Mouse (Mus musculus): ENCODE data around the gene Ppp1r9b.
A peak's percentile ranks its signal among the peaks of the same experiment; 100 is the strongest.

Gene Ppp1r9b

GRCm38 (mm10) chr11:95022237-95022992 lies 31.6 kb downstream of the Ppp1r9b start:
- no peak for DNase-seq (ENCODE audit: low spot score in 2 of 2)

- no peak for DNase-seq (ENCODE audit: low spot score in 2 of 2)
Measured at GRCm38 (mm10) chr11:95023481-95023880, 32.6 kb downstream of the Ppp1r9b start.

GRCm38 (mm10) chr11:95024439-95025184 lies 33.8 kb downstream of the Ppp1r9b start:
- DNase-seq (ENCODE audit: low spot score in 2 of 2): peak in 1 of 2 experiments; percentile 88

GRCm38 (mm10) chr11:95025227-95026012 lies 34.6 kb downstream of the Ppp1r9b start:
- no peak for DNase-seq (ENCODE audit: low spot score in 2 of 2)

- DNase-seq (ENCODE audit: low spot score in 2 of 2): no peak
Measured at GRCm38 (mm10) chr11:95026090-95026542, 35.3 kb downstream of the Ppp1r9b start.

- no peak for DNase-seq (ENCODE audit: low spot score in 2 of 2)
Measured at GRCm38 (mm10) chr11:95026849-95027248, 36.0 kb downstream of the Ppp1r9b start.

GRCm38 (mm10) chr11:95027850-95028470 lies 37.1 kb downstream of the Ppp1r9b start:
- no peak for DNase-seq (ENCODE audit: low spot score in 2 of 2)

- DNase-seq (ENCODE audit: low spot score in 2 of 2): no peak
Measured at GRCm38 (mm10) chr11:95032945-95033344, 42.1 kb downstream of the Ppp1r9b start.

- DNase-seq (ENCODE audit: low spot score in 2 of 2): no peak
Measured at GRCm38 (mm10) chr11:95033617-95034016, 42.8 kb downstream of the Ppp1r9b start.

- no peak for DNase-seq (ENCODE audit: low spot score in 2 of 2)
Measured at GRCm38 (mm10) chr11:95034902-95035301, 44.1 kb downstream of the Ppp1r9b start.

- no peak for DNase-seq (ENCODE audit: low spot score in 2 of 2)
Measured at GRCm38 (mm10) chr11:95036521-95036920, 45.7 kb downstream of the Ppp1r9b start.

GRCm38 (mm10) chr11:95037306-95037705 lies 46.5 kb downstream of the Ppp1r9b start:
- DNase-seq (ENCODE audit: low spot score in 2 of 2): peak in 1 of 2 experiments; percentile 50

GRCm38 (mm10) chr11:95038156-95038817 lies 47.5 kb downstream of the Ppp1r9b start:
- DNase-seq (ENCODE audit: low spot score in 2 of 2): no peak

GRCm38 (mm10) chr11:95038818-95039655 lies 48.2 kb downstream of the Ppp1r9b start:
- DNase-seq (ENCODE audit: low spot score in 2 of 2): no peak

- no peak for DNase-seq (ENCODE audit: low spot score in 2 of 2)
Measured at GRCm38 (mm10) chr11:95039766-95040165, 48.9 kb downstream of the Ppp1r9b start.

- DNase-seq (ENCODE audit: low spot score in 2 of 2): peak in 1 of 2 experiments; percentile 50
Measured at GRCm38 (mm10) chr11:95040491-95041138, 49.8 kb downstream of the Ppp1r9b start.

GRCm38 (mm10) chr11:95041139-95041609 lies 50.3 kb downstream of the Ppp1r9b start, which contains the start of gene Pdk2:
Gene Pdk2, minus strand, starts transcription at chr11:95041354.
- peak; percentile 88 to 93 for DNase-seq (ENCODE audit: low spot score in 2 of 2)

- DNase-seq (ENCODE audit: low spot score in 2 of 2): peak in 1 of 2 experiments; percentile 84
Measured at GRCm38 (mm10) chr11:95042096-95042495, 51.3 kb downstream of the Ppp1r9b start.

GRCm38 (mm10) chr11:95043060-95043459 lies 52.2 kb downstream of the Ppp1r9b start:
- no peak for DNase-seq (ENCODE audit: low spot score in 2 of 2)
